Mouse (Mus musculus): ENCODE results near the gene H2afv.

DNA sequence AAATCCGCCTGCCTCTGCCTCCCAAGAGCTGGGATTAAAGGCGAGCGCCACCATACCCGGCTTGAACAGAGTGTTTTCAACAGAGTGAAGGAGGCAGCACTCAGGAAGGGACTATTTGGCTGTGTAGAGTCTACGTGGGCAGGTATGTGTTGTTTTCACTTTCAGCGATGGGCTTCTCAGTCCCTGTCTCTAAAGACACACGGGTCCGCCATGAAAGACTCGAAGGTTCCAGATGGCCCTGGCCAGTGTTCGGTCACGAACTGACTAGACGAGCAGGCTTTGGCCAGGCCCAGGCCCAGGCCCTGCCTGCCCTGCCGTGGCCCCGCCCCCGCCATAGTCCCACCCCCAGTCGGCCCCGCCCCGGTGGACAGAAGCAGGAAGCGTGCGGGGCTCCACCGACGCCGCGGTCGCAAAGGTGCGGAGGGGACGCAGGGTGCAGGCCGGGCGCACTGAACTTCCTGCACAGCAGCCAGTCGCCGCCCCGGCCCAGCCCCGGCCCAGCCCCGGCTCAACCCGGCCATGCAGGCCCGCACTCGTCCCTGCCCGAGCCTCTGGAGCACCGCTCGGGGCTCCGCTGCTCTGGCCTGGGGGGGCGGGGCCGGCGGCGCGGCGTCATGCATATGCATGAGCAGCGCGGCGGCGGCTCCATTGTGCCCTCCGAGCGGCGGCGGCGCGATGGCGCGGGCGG, 55.4 kb downstream of the H2afv start, which contains the start of gene Zmiz2:
- peak; percentile 70 for TF ChIP-seq POLR2A (IDR thresholded peaks at IDR 0.05; ENCODE audit: insufficient read depth, low read length)
- TF ChIP-seq CTCF (IDR thresholded peaks at IDR 0.05; ENCODE audit: low read depth, low read length) = no peak
